Mouse (Mus musculus) lung, adult 2 months (tissue): Measurements from ENCODE around the gene Socs3.

Experiments
- CTCF ChIP-seq: fragments of 200-500 bp; IDR thresholded peaks from 2 replicates; pipeline ENCODE4 v1.5.1; 2011; ENCODE audit warnings: mild to moderate bottlenecking, low read length, control low read depth; ENCODE audit not compliant: insufficient read depth
- POLR2A ChIP-seq: fragments of 200-500 bp; IDR thresholded peaks from 2 replicates; pipeline ENCODE4 v1.6.1; 2011; ENCODE audit warnings: low read depth, mild to moderate bottlenecking, control low read depth, low read length, borderline replicate concordance; ENCODE audit errors: extremely low read depth

DNA sequence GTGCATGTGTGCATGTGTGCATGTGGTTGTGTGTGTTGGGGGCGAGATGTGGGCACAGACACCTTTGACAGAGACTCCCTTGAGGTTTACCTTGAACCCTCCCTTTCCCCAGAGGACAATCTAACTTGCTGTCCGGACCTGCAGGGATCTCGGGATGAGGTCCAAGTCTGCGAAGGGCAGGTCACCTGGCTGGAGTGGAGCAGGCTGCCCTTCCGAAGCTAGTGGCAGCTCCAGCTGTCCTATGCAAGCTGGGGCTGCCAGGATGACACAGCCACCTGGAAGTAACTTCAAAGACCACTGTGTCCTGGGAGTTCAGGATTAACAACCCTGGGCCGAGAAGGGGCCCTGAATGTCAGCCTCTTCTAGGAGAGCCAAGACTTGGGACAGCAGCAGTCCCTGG is 18.5 kb downstream of the Socs3 start:
- TF ChIP-seq POLR2A (no peak), CTCF (no peak)
